Mouse (Mus musculus) kidney, embryonic 15.5 days (tissue): ENCODE measurements around the gene Dph7. TPM values are rescaled to one million over a fixed set of nuclear protein-coding genes. Genes with fewer than 3 reads are reported as not detected.

Experiments
- microRNA-seq: library from miRNA; unstranded; fragments of <30 nt; microRNA quantifications from one replicate; pipeline ENCODE4, GENCODE M21; 2016
- polyA plus RNA-seq: library from polyadenylated mRNA; unstranded; fragments of >200 nt; fragmentation: Nextera tagmentation; extraction: Ambion mirVana; gene quantifications from 2 replicates; pipeline ENCODE4 v1.2.1, GENCODE M21; 2015

Gene Dph7
- polyA plus RNA-seq, 1 experiment from 2014 or later = 29.5 TPM

Small RNAs within 50 kb of the gene (microRNA-seq; reads per million reads assigned to microRNA genes)
- gene Gm22875 = not detected

Other genes with a start within 250 kb of the Dph7 start
- gene Cacna1b, start 199.2 kb upstream of the Dph7 start, polyA plus RNA-seq = 1.1 TPM in 2 replicates
- gene Ehmt1, start 42.8 kb upstream of the Dph7 start, polyA plus RNA-seq = 88.4 and 93.2 TPM in 2 replicates
- gene Arrdc1, start 27.1 kb upstream of the Dph7 start, polyA plus RNA-seq = 45.3 and 48.5 TPM in 2 replicates
- gene Zmynd19, start 12.6 kb upstream of the Dph7 start, polyA plus RNA-seq = 15.9 and 22.9 TPM in 2 replicates
- 116 and 127 TPM in 2 replicates for gene Mrpl41, start 12.7 kb downstream of the Dph7 start, polyA plus RNA-seq
- 6.7 and 9.0 TPM in 2 replicates for gene Pnpla7, start 13.6 kb downstream of the Dph7 start, polyA plus RNA-seq
- 76.5 and 91.4 TPM in 2 replicates for gene Nsmf, start 92.0 kb downstream of the Dph7 start, polyA plus RNA-seq
- 5.0 and 5.3 TPM in 2 replicates for gene Entpd8, start 117.9 kb downstream of the Dph7 start, polyA plus RNA-seq
- gene Noxa1, start 132.7 kb downstream of the Dph7 start, polyA plus RNA-seq = 0.77 and 1.1 TPM in 2 replicates
- gene Nrarp, start 218.4 kb downstream of the Dph7 start, polyA plus RNA-seq = 21.8 and 23.7 TPM in 2 replicates
- gene Tor4a, start 234.5 kb downstream of the Dph7 start, polyA plus RNA-seq = 11.7 and 14.1 TPM in 2 replicates
- gene Nelfb, start 249.1 kb downstream of the Dph7 start, polyA plus RNA-seq = 114 and 124 TPM in 2 replicates